Mouse (Mus musculus) G1E-ER4 (cell line): Measurements from ENCODE around the gene Evl. TPM values are rescaled to one million over a fixed set of nuclear protein-coding genes. Genes with fewer than 3 reads are reported as not detected.

Source experiments
- GATA1 ChIP-seq: IDR thresholded peaks from one replicate; pipeline ENCODE4 v1.8.0; 2012; ENCODE audit warnings: low read length, inconsistent platforms
- polyA plus RNA-seq: library from polyadenylated mRNA; stranded (reverse); fragments of >175 nt; gene quantifications from 2 replicates; pipeline ENCODE4 v1.2.3, GENCODE M21; 2012

Gene Evl
- polyA plus RNA-seq: 0.05 TPM in 1 of 2 replicates, not detected in the other

GRCm38 (mm10) chr12:108554120-108554841, at the start of gene Evl:
Gene Evl (plus strand): TSS chr12:108554720.
- TF ChIP-seq GATA1: no peak

GRCm38 (mm10) chr12:108505846-108506245, 48.7 kb upstream of the Evl start:
- TF ChIP-seq GATA1: no peak

- no peak for TF ChIP-seq GATA1
Measured at GRCm38 (mm10) chr12:108510571-108510970, 43.9 kb upstream of the Evl start.

GRCm38 (mm10) chr12:108511009-108511408, 43.5 kb upstream of the Evl start:
- TF ChIP-seq GATA1: no peak

- no peak for TF ChIP-seq GATA1
Measured at GRCm38 (mm10) chr12:108515464-108515863, 39.1 kb upstream of the Evl start.

- no peak for TF ChIP-seq GATA1
Measured at GRCm38 (mm10) chr12:108519374-108519773, 35.1 kb upstream of the Evl start.

- no peak for TF ChIP-seq GATA1
Measured at GRCm38 (mm10) chr12:108529214-108529613, 25.3 kb upstream of the Evl start.

GRCm38 (mm10) chr12:108534484-108534883, 20.0 kb upstream of the Evl start:
- no peak for TF ChIP-seq GATA1

- no peak for TF ChIP-seq GATA1
Measured at GRCm38 (mm10) chr12:108536461-108536860, 18.1 kb upstream of the Evl start.

GRCm38 (mm10) chr12:108541088-108541487, 13.4 kb upstream of the Evl start:
- no peak for TF ChIP-seq GATA1

- no peak for TF ChIP-seq GATA1
Measured at GRCm38 (mm10) chr12:108546508-108547153, 7.9 kb upstream of the Evl start.

GRCm38 (mm10) chr12:108547251-108547875, 7.2 kb upstream of the Evl start:
- TF ChIP-seq GATA1: no peak

- no peak for TF ChIP-seq GATA1
Measured at GRCm38 (mm10) chr12:108551731-108552130, 2.8 kb upstream of the Evl start.

GRCm38 (mm10) chr12:108553079-108553478, 1.4 kb upstream of the Evl start:
- no peak for TF ChIP-seq GATA1

GRCm38 (mm10) chr12:108554861-108555556, 489 bp downstream of the Evl start:
- no peak for TF ChIP-seq GATA1

- no peak for TF ChIP-seq GATA1
Measured at GRCm38 (mm10) chr12:108558194-108558593, 3.7 kb downstream of the Evl start.

GRCm38 (mm10) chr12:108563238-108563637, 8.7 kb downstream of the Evl start:
- TF ChIP-seq GATA1: no peak
